ENCODE assay signal across 20 mouse cellular contexts in the genomic region with DNA sequence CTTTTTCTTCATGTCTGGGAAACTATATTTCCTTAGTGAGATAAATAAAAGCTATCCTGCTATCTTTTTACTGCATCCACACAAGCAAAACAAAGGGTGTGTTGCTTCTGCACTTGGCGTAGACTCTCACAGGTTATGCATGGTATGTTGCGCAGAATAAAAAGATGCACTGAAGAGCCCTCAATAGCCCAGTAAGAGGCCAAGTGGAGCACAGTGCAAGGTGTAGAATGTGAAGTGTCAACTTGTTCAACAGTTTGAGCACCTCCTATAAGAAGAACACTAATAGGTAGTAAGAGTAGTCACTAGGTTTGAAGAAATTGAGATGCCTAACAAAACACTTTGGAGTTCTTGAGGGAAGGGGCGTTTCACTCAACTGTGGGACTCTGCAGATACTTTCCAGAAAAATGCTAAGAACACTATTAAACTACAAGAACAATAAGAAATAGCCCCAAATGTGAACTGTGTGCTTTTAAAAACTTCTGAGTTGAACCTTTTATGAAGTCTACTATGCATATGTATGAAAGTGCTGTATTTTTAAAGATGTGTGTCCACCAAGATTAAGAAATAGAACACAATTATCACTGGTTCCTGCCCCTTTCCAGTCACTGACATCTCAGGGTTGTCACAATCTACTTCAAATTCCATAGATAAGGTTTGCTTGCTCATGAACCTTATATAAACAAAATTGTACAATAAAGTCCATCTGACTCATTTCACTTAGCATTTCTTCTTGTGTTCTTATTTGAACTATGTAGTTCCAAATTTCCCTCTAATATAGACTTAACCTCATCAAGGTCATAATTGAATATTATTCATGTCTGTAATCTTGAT. TPM values are rescaled to one million over a fixed set of nuclear protein-coding genes. Genes with fewer than 3 reads are reported as not detected.
DNase-seq lines count a peak whose midpoint lies in the region; ATAC-seq and TF ChIP-seq lines count a peak whose summit lies in the region.
"Had no signal": no experiment of that assay in that cellular context is flagged by ENCODE, and none has a peak within 500 bp of the region (broad histone marks: within the 10 kb centered on the region; RNA-seq: fewer than 3 reads in every experiment).

No protein-coding gene starts in this region.

- no peak for DNase-seq in gastrocnemius, adult 2 months
- DNase-seq in gastrocnemius, postnatal 14 days, result no peak
- peak; percentile 40 for DNase-seq in lung, postnatal 36 days
- DNase-seq in c-Kit-positive CD71-positive TER-119-positive erythroid progenitor cells, embryonic 14.5 days (ENCODE audit: low spot score), result no peak
- DNase-seq: adrenal gland, postnatal 14 days; B cell, adult 2 months; cerebellum, adult 18-20 months; cerebellum, adult 9-11 months; embryo, embryonic 11 days; gastrocnemius, postnatal 10 days; heart, postnatal 36 days had no signal

- TF ChIP-seq POLR2A in embryonic fibroblast, embryonic 13.5 days (IDR thresholded peaks at IDR 0.05; ENCODE audit: low read depth, low read length), result no peak

- TF ChIP-seq CTCF in gastrocnemius, adult 2 months (IDR thresholded peaks at IDR 0.05), result no peak
- TF ChIP-seq CTCF in embryonic fibroblast, embryonic 13.5 days (IDR thresholded peaks at IDR 0.05; ENCODE audit: borderline replicate concordance, insufficient read depth, low read length), result no peak

- WGBS in lung, embryonic 16.5 days, result 56% methylated on average over 3 of the region's 3 CpGs

- no peak overlapping the region for H3K9ac ChIP-seq in lung, embryonic 16.5 days (ENCODE audit: low read length)
- H3K9ac ChIP-seq: embryonic facial prominence, embryonic 15.5 days; forebrain, embryonic 15.5 days; heart, embryonic 13.5 days; hindbrain, embryonic 15.5 days had no signal

- H3K27me3 ChIP-seq in lung, embryonic 16.5 days (ENCODE audit: control insufficient read depth, insufficient read depth, low read depth, low read length), result no peaks in the 10 kb centered on the region
- H3K27me3 ChIP-seq: embryonic facial prominence, embryonic 15.5 days; forebrain, embryonic 15.5 days; heart, embryonic 13.5 days; hindbrain, embryonic 15.5 days had no signal

- H3K4me3 ChIP-seq in gastrocnemius, adult 2 months, result no peak overlapping the region; the same call in 1 of the 2 replicates
- H3K4me3 ChIP-seq in embryonic fibroblast, embryonic 13.5 days (ENCODE audit: insufficient read depth, low read length), result no peak overlapping the region
- no peak overlapping the region for H3K4me3 ChIP-seq in lung, embryonic 16.5 days (ENCODE audit: low read length)
- H3K4me3 ChIP-seq: embryonic facial prominence, embryonic 15.5 days; forebrain, embryonic 15.5 days; heart, embryonic 13.5 days; hindbrain, embryonic 15.5 days had no signal

- no peak overlapping the region for H3K4me2 ChIP-seq in lung, embryonic 16.5 days (ENCODE audit: low read depth, low read length)
- H3K4me2 ChIP-seq: embryonic facial prominence, embryonic 15.5 days; forebrain, embryonic 15.5 days; heart, embryonic 13.5 days; hindbrain, embryonic 15.5 days had no signal

- H3K4me1 ChIP-seq in embryonic fibroblast, embryonic 13.5 days (ENCODE audit: control insufficient read depth, insufficient read depth, low read length), result peaks cover 6% of the 10 kb centered on the region
- peaks cover 5% of the 10 kb centered on the region for H3K4me1 ChIP-seq in lung, embryonic 16.5 days (replicated peaks; ENCODE audit: control insufficient read depth, insufficient read depth, low read length)
- H3K4me1 ChIP-seq: embryonic facial prominence, embryonic 15.5 days; forebrain, embryonic 15.5 days; hindbrain, embryonic 15.5 days had no signal

- H3K36me3 ChIP-seq in lung, embryonic 16.5 days (ENCODE audit: control insufficient read depth, insufficient read depth, low read length), result no peaks in the 10 kb centered on the region
- H3K36me3 ChIP-seq: embryonic facial prominence, embryonic 15.5 days; forebrain, embryonic 15.5 days; G1E; heart, embryonic 13.5 days; hindbrain, embryonic 15.5 days had no signal

- no peaks in the 10 kb centered on the region for H3K9me3 ChIP-seq in lung, embryonic 16.5 days (ENCODE audit: control insufficient read depth, low read length)
- H3K9me3 ChIP-seq: embryonic facial prominence, embryonic 15.5 days; forebrain, embryonic 15.5 days; G1E; heart, embryonic 13.5 days; hindbrain, embryonic 15.5 days had no signal

- ATAC-seq in lung, embryonic 16.5 days (ENCODE audit: low read depth), result peak; percentile 81
- ATAC-seq in megakaryocyte progenitor cell, adult 5-6 weeks (replicated peaks; ENCODE audit: poor library complexity), result no peak
- ATAC-seq: CD4-positive, CD25-positive, alpha-beta regulatory T cell, adult 4 months; forebrain, embryonic 15.5 days had no signal

- intact Hi-C loops in gastrocnemius, adult 2 months (cut with DNase I), result no loop called here
- intact Hi-C loops in gastrocnemius, postnatal 14 days (cut with DNase I; ENCODE audit: low total_unique reads), result no loop called here

- peak overlapping the region; percentile 79 for H3K27ac ChIP-seq in gastrocnemius, adult 2 months
- peak overlapping the region; percentile 77 for H3K27ac ChIP-seq in embryonic fibroblast, embryonic 13.5 days (ENCODE audit: insufficient read depth, low read length)
- no peak overlapping the region; the same call in 1 of the 2 replicates for H3K27ac ChIP-seq in lung, embryonic 16.5 days (ENCODE audit: low read length)
- H3K27ac ChIP-seq: embryonic facial prominence, embryonic 15.5 days; forebrain, embryonic 15.5 days; heart, embryonic 13.5 days; hindbrain, embryonic 15.5 days had no signal

RNA-seq across cellular contexts. Expression of gene Rnf150, which starts 34.7 kb away (rescaled TPM):
- total RNA-seq in gastrocnemius, adult 2 months (2021), result 10 to 100 TPM; 26.0 to 34.8 TPM
- total RNA-seq in gastrocnemius, postnatal 14 days (2021), result 10 to 100 TPM; 12.1 to 13.1 TPM
- 31.2 and 36.3 TPM in 2 replicates for polyA plus RNA-seq in embryonic fibroblast, embryonic 13.5 days (2011; ENCODE audit: insufficient read length, low read depth, missing spikeins)
- polyA plus RNA-seq in lung, embryonic 16.5 days (2015; fragmentation: Nextera tagmentation; extraction: Ambion mirVana), result 1.5 and 1.8 TPM in 2 replicates
- total RNA-seq in megakaryocyte progenitor cell, adult 5-6 weeks (2015), result 0.99 and 1.0 TPM in 2 replicates
- total RNA-seq in megakaryocyte progenitor cell, adult 5-6 weeks (2017), result 0.21 and 1.3 TPM in 2 replicates
- polyA plus RNA-seq: CD4-positive, CD25-positive, alpha-beta regulatory T cell, adult 4 months; G1E had no signal

Comparison
In these comparisons a context has a peak if more than half of its experiments do, and no peak if none do; other contexts are left out.
1. RNA of gene Rnf150, which starts 34.7 kb away (total RNA-seq): 26.0 to 34.8 TPM in gastrocnemius, adult 2 months and 12.1 to 13.1 TPM in gastrocnemius, postnatal 14 days; 0.21 to 1.3 TPM in megakaryocyte progenitor cell, adult 5-6 weeks; every median in the first group is over 4 times any median in the second.